ENCODE assay signal across 8 mouse cellular contexts in the genomic region with DNA sequence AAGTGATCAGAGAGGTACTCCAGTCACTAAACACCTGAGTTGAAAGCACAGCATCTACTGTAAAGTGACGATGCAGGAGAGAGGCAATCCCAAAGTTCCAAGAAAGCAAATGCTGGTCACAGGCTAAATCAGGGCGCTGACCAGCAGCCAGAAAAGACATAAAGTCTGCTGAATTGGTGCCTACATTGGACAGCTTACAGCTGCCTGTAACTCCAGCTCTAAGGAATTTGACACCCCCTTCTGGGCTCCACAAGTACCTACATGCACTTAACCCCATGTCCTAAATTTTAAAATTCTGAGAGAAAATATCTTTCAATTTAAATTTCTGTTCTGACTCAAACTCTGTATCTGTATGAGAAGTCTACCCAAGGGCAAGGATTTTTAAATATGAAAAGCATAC. TPM values are rescaled to one million over a fixed set of nuclear protein-coding genes. Genes with fewer than 3 reads are reported as not detected.
DNase-seq lines count a peak whose midpoint lies in the region; ATAC-seq and TF ChIP-seq lines count a peak whose summit lies in the region.

No protein-coding gene starts in this region.

- no peak for ATAC-seq in embryonic facial prominence, embryonic 13.5 days (ENCODE audit: insufficient number of reproducible peaks, insufficient read depth, low FRiP score, low TSS enrichment, low read depth)
- ATAC-seq in limb, embryonic 11.5 days (ENCODE audit: insufficient number of reproducible peaks, low FRiP score, low TSS enrichment, low read depth), result no peak

- H3K27ac ChIP-seq in liver, adult 2 months (replicated peaks; ENCODE audit: insufficient read depth, low read depth, low read length), result no peak overlapping the region
- no peak overlapping the region for H3K27ac ChIP-seq in embryonic facial prominence, embryonic 13.5 days
- no peak overlapping the region for H3K27ac ChIP-seq in limb, embryonic 11.5 days (replicated peaks; ENCODE audit: low read depth, low read length)

- H3K79me2 ChIP-seq in liver, adult 2 months (ENCODE audit: control insufficient read depth, insufficient read depth, low read length), result peaks cover 4% of the 10 kb centered on the region; the same call in 1 of the 2 replicates

- 60% methylated on average over 2 of the region's 2 CpGs for WGBS in liver, adult 2 months
- 83% methylated on average over 2 of the region's 2 CpGs for WGBS in embryonic facial prominence, embryonic 13.5 days
- WGBS in limb, embryonic 11.5 days, result 82% methylated on average over 2 of the region's 2 CpGs

- H3K4me3 ChIP-seq in liver, adult 2 months (ENCODE audit: insufficient read depth, low read depth, low read length), result no peak overlapping the region
- peak overlapping the region; percentile 95 for H3K4me3 ChIP-seq in embryonic facial prominence, embryonic 13.5 days
- no peak overlapping the region for H3K4me3 ChIP-seq in limb, embryonic 11.5 days (ENCODE audit: low read depth, low read length)

- no peaks in the 10 kb centered on the region; the same call in 1 of the 2 replicates for H3K4me1 ChIP-seq in liver, adult 2 months (ENCODE audit: control insufficient read depth, insufficient read depth, low read length)
- peaks cover 22% of the 10 kb centered on the region for H3K4me1 ChIP-seq in embryonic facial prominence, embryonic 13.5 days
- H3K4me1 ChIP-seq in limb, embryonic 11.5 days (ENCODE audit: control insufficient read depth, insufficient read depth, low read length), result 0 out of 2 replicates have a peak, but pooled peaks cover 4% of the 10 kb centered on the region

- TF ChIP-seq CTCF in liver, adult 2 months (IDR thresholded peaks at IDR 0.05; ENCODE audit: low read depth, low read length), result no peak

- H3K27me3 ChIP-seq in liver, adult 2 months (ENCODE audit: control insufficient read depth, insufficient read depth, low read length), result no peaks in the 10 kb centered on the region
- H3K27me3 ChIP-seq in embryonic facial prominence, embryonic 13.5 days, result no peaks in the 10 kb centered on the region
- H3K27me3 ChIP-seq in limb, embryonic 11.5 days (ENCODE audit: control insufficient read depth, insufficient read depth, low read length), result no peaks in the 10 kb centered on the region

- TF ChIP-seq POLR2A in liver, adult 2 months (IDR thresholded peaks at IDR 0.05; ENCODE audit: extremely low read depth, insufficient read depth, low read length), result no peak

- H3K9me3 ChIP-seq in embryonic facial prominence, embryonic 13.5 days, result no peaks in the 10 kb centered on the region
- H3K9me3 ChIP-seq in limb, embryonic 11.5 days (ENCODE audit: control insufficient read depth, low read length), result no peaks in the 10 kb centered on the region

- H3K4me2 ChIP-seq in embryonic facial prominence, embryonic 13.5 days, result peak overlapping the region; percentile 93
- peak overlapping the region; percentile 86; the same call in 1 of the 2 replicates for H3K4me2 ChIP-seq in limb, embryonic 11.5 days (ENCODE audit: low read depth, severe bottlenecking)

- no peak overlapping the region for H3K9ac ChIP-seq in liver, adult 2 months (ENCODE audit: low read depth, low read length)
- 0 out of 2 replicates have a peak overlapping the region, but pooled peaks have one; percentile 98 for H3K9ac ChIP-seq in embryonic facial prominence, embryonic 13.5 days
- H3K9ac ChIP-seq in limb, embryonic 11.5 days (ENCODE audit: low read length), result no peak overlapping the region

- peak; percentile 10 for DNase-seq in liver, adult 2 months (ENCODE audit: extremely low read depth, low read depth, low spot score)
- DNase-seq in liver, result no peak
- no peak for DNase-seq in limb, embryonic 11.5 days (ENCODE audit: low spot score)
- DNase-seq in skeletal muscle tissue, adult 2 months (ENCODE audit: low read depth, low spot score), result peak; percentile 54
- DNase-seq in thymus, adult 18-20 months, result no peak
- DNase-seq in right cerebral cortex, postnatal 36 days (ENCODE audit: low spot score in 2 of 2), result no peak
- DNase-seq in thymus, postnatal 25 days, result no peak

- peaks cover 19% of the 10 kb centered on the region for H3K36me3 ChIP-seq in liver, adult 2 months (ENCODE audit: control insufficient read depth, insufficient read depth, low read length)
- peaks cover 44% of the 10 kb centered on the region for H3K36me3 ChIP-seq in embryonic facial prominence, embryonic 13.5 days
- peaks cover 20% of the 10 kb centered on the region for H3K36me3 ChIP-seq in limb, embryonic 11.5 days (ENCODE audit: control insufficient read depth, insufficient read depth, low read length)

RNA-seq across cellular contexts. Expression of a gene that starts 2.0 kb away (rescaled TPM):
- total RNA-seq in liver, adult 2 months (2014; rRNA removed), result 17.2 and 22.7 TPM in 2 replicates
- 12.7 and 13.3 TPM in 2 replicates for polyA plus RNA-seq in liver, adult 2 months (2012; rRNA removed)
- polyA plus RNA-seq in embryonic facial prominence, embryonic 13.5 days (2015; fragmentation: Nextera tagmentation; extraction: Ambion mirVana), result 77.2 and 85.2 TPM in 2 replicates
- polyA plus RNA-seq in limb, embryonic 11.5 days (2014; fragmentation: Nextera tagmentation; extraction: Ambion mirVana), result 108 and 112 TPM in 2 replicates

Comparison
In these comparisons a context has a peak if more than half of its experiments do, and no peak if none do; other contexts are left out.
1. DNase-seq: peak in liver, adult 2 months (single experiment) and skeletal muscle tissue, adult 2 months (single experiment); none in liver (single experiment), limb, embryonic 11.5 days (single experiment), thymus, adult 18-20 months (0 of 2), right cerebral cortex, postnatal 36 days (0 of 2) and thymus, postnatal 25 days (single experiment).